Mouse (Mus musculus): ENCODE data around the gene Ppargc1a.

Gene Ppargc1a

GRCm38 (mm10) chr5:51497910-51498517 lies 69.5 kb downstream of the Ppargc1a start:
- DNase-seq = no peak

GRCm38 (mm10) chr5:51495446-51495845 lies 72.1 kb downstream of the Ppargc1a start:
- DNase-seq = no peak

- no peak for DNase-seq
Measured at GRCm38 (mm10) chr5:51494358-51494876, 73.1 kb downstream of the Ppargc1a start.

GRCm38 (mm10) chr5:51483768-51484167 lies 83.8 kb downstream of the Ppargc1a start:
- peak; percentile 35 for DNase-seq

GRCm38 (mm10) chr5:51479859-51480258 lies 87.7 kb downstream of the Ppargc1a start:
- no peak for DNase-seq

GRCm38 (mm10) chr5:51479456-51479855 lies 88.1 kb downstream of the Ppargc1a start:
- no peak for DNase-seq

- DNase-seq = no peak
Measured at GRCm38 (mm10) chr5:51478319-51478994, 89.1 kb downstream of the Ppargc1a start.

GRCm38 (mm10) chr5:51477140-51477539 lies 90.4 kb downstream of the Ppargc1a start:
- DNase-seq = no peak

GRCm38 (mm10) chr5:51475034-51475541 lies 92.4 kb downstream of the Ppargc1a start:
- DNase-seq = peak; percentile 90

- DNase-seq = no peak
Measured at GRCm38 (mm10) chr5:51471614-51472013, 95.9 kb downstream of the Ppargc1a start.

GRCm38 (mm10) chr5:51466036-51466435 lies 101.5 kb downstream of the Ppargc1a start:
- no peak for DNase-seq

GRCm38 (mm10) chr5:51452033-51452432 lies 115.5 kb downstream of the Ppargc1a start:
- peak; percentile 88 for DNase-seq

GRCm38 (mm10) chr5:51447631-51448030 lies 119.9 kb downstream of the Ppargc1a start:
- no peak for DNase-seq

GRCm38 (mm10) chr5:51446299-51447090 lies 121.0 kb downstream of the Ppargc1a start:
- no peak for DNase-seq

- no peak for DNase-seq
Measured at GRCm38 (mm10) chr5:51445726-51446125, 121.8 kb downstream of the Ppargc1a start.

GRCm38 (mm10) chr5:51439773-51440172 lies 127.8 kb downstream of the Ppargc1a start:
- DNase-seq = peak; percentile 94

- DNase-seq = no peak
Measured at GRCm38 (mm10) chr5:51433905-51434304, 133.6 kb downstream of the Ppargc1a start.

GRCm38 (mm10) chr5:51432532-51432931 lies 135.0 kb downstream of the Ppargc1a start:
- no peak for DNase-seq

GRCm38 (mm10) chr5:51432031-51432430 lies 135.5 kb downstream of the Ppargc1a start:
- DNase-seq = no peak

GRCm38 (mm10) chr5:51426406-51426805 lies 141.1 kb downstream of the Ppargc1a start:
- no peak for DNase-seq

GRCm38 (mm10) chr5:51416377-51416776 lies 151.1 kb downstream of the Ppargc1a start:
- DNase-seq = no peak

GRCm38 (mm10) chr5:51415456-51415855 lies 152.1 kb downstream of the Ppargc1a start:
- no peak for DNase-seq

Measured in heart, adult 11 months (tissue).